Mouse (Mus musculus) midbrain, embryonic 12.5 days (tissue): Measurements from ENCODE around the gene Ap1g1. TPM values are rescaled to one million over a fixed set of nuclear protein-coding genes. Genes with fewer than 3 reads are reported as not detected.
"Not testable (repeated sequence)": the region's sequence is repeated elsewhere in the genome, so short reads cannot be mapped to it uniquely, and the experiment has no call there.

Source experiments
- ATAC-seq: fragments of 200-750 bp; cut with Nextera tagmentation; 2 replicates; pipeline ENCODE4 v1.8.0; 2017; ENCODE audit warnings: low read depth, moderate TSS enrichment, moderate library complexity; ENCODE audit not compliant: low FRiP score
- H3K27ac ChIP-seq: fragments of 300-500 bp; sonication (generic); replicated peaks from 2 replicates; pipeline ENCODE4 v1.5.1; 2016; ENCODE audit warnings: mild to moderate bottlenecking
- H3K27me3 ChIP-seq: fragments of 300-500 bp; sonication (generic); 2 replicates; pipeline ENCODE4 v1.6.1; 2016; ENCODE audit warnings: mild to moderate bottlenecking
- H3K36me3 ChIP-seq: fragments of 300-500 bp; sonication (generic); 2 replicates; pipeline ENCODE4 v1.6.1; 2016
- H3K4me1 ChIP-seq: fragments of 300-500 bp; sonication (generic); 2 replicates; pipeline ENCODE4 v1.6.1; 2016
- H3K4me2 ChIP-seq: fragments of 300-500 bp; sonication (generic); replicated peaks from 2 replicates; pipeline ENCODE4 v1.6.1; 2016; ENCODE audit warnings: mild to moderate bottlenecking, moderate library complexity
- H3K4me3 ChIP-seq: fragments of 300-500 bp; sonication (generic); 2 replicates; pipeline ENCODE4 v1.5.1; 2016; ENCODE audit warnings: mild to moderate bottlenecking
- H3K9ac ChIP-seq: fragments of 300-500 bp; sonication (generic); replicated peaks from 2 replicates; pipeline ENCODE4 v1.6.1; 2016; ENCODE audit warnings: mild to moderate bottlenecking, moderate library complexity
- H3K9me3 ChIP-seq: fragments of 300-500 bp; sonication (generic); 2 replicates; pipeline ENCODE4 v1.6.1; 2016; ENCODE audit warnings: mild to moderate bottlenecking
- WGBS: fragments of 180-500 bp; shearing (Covaris S2); methylation state at CpG from one replicate; pipeline ENCODE4 v1.1.7; 2016; 5-methylcytosine and 5-hydroxymethylcytosine counted together
- polyA plus RNA-seq: library from polyadenylated mRNA; unstranded; fragments of >200 nt; fragmentation: Nextera tagmentation; extraction: Ambion mirVana; gene quantifications from 2 replicates; pipeline ENCODE4 v1.2.1, GENCODE M21; 2016

Gene Ap1g1
- polyA plus RNA-seq, 1 experiment from 2014 or later: 67.1 TPM

GRCm38 (mm10) chr8:109868680-109869361, 90.5 kb downstream of the Ap1g1 start:
- H3K27me3 ChIP-seq: no peaks in the 10 kb centered on the region
- no peaks in the 10 kb centered on the region for H3K36me3 ChIP-seq
- ATAC-seq: peak; percentile 87
- H3K9ac ChIP-seq: peak overlapping the region; percentile 88
- under 1% methylated on average over 50 of the region's 78 CpGs for WGBS
- peak overlapping the region; percentile 90 for H3K4me2 ChIP-seq
- H3K4me1 ChIP-seq: peaks cover 7% of the 10 kb centered on the region; the same call in 1 of the 2 replicates
- peak overlapping the region; percentile 86 for H3K27ac ChIP-seq
- H3K4me3 ChIP-seq: peak overlapping the region; percentile 75
- H3K9me3 ChIP-seq: no peaks in the 10 kb centered on the region

DNA sequence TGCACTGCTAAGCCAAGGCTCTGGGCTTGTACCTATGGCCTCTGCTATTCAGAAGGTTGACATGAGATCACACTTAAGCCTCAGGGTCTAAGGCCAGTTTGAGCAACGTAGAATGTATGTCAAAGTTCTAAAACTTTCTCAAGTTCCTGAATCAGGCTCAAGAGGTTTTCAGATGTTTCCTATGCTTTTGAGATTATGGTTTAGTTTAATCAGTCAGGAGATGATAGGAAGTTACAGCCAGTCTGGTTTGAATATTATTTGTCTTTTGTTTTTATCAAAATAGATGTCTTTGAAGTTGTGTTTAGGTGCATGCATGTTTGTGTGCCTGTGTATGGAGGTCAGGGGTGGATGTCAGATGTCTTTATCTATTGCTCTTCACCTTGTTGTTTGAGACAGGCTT, 92.7 kb downstream of the Ap1g1 start:
- no peak for ATAC-seq
- no peak overlapping the region for H3K27ac ChIP-seq
- H3K27me3 ChIP-seq: no peaks in the 10 kb centered on the region
- H3K4me3 ChIP-seq: no peak overlapping the region
- H3K4me2 ChIP-seq: no peak overlapping the region
- peaks cover 7% of the 10 kb centered on the region; the same call in 1 of the 2 replicates for H3K4me1 ChIP-seq
- H3K36me3 ChIP-seq: no peaks in the 10 kb centered on the region
- H3K9me3 ChIP-seq: no peaks in the 10 kb centered on the region
- H3K9ac ChIP-seq: no peak overlapping the region
- 89% methylated on average over 1 of the region's 1 CpGs for WGBS

DNA sequence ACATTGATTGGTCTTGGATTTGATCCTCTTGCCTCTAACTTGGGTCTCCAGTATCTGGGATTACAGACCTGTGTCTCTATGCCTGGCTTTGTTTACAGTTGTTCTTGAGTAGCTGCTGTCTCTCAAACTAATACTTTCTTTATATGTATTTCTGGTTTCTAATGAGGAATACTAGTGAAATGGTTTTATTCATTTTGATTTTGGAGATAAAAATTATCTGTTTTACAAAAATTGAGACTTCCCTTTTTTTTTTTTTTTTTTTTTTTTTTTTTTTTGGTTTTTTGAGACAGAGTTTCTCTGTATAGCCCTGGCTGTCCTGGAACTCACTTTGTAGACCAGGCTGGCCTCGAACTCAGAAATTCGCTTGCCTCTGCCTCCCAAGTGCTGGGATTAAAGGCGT, 95.4 kb downstream of the Ap1g1 start:
- not testable (repeated sequence) for H3K9ac ChIP-seq, H3K4me3 ChIP-seq, H3K27ac ChIP-seq, H3K4me2 ChIP-seq, H3K27me3 ChIP-seq, H3K9me3 ChIP-seq, H3K4me1 ChIP-seq, ATAC-seq
- WGBS: 95% methylated on average over 3 of the region's 3 CpGs
- peaks cover 20% of the 10 kb centered on the region for H3K36me3 ChIP-seq

DNA sequence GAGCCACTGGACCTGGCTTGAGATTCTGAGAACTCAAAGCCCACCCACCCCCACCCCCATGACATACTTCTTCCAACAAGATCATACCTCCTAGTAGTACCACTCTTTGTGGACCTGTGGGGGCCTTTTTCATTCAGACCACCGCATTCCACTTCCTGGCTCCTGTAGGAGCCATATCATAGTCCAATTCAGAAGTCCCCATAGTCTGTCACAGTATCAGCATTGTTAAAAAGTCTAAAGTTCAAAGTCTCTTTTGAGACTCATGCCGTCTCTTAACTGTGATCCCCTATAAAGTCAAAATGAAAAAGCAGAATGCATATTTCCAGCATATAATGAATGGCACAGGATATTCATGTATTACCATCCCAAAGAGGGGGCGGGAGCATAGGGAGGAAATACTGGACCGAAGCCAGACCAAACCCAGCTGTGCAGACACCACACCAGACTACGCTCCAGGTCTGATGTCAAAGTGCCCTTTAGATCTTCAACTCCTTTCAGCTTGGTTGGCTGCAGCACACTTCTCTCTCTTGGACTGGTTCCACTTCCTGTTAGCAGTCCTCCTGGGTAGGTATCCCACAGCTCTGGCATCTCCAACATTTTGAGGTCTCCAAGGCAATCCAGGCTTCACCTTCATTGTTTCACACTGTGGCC, 101.8 kb downstream of the Ap1g1 start:
- Histone ChIP-seq H3K4me1 (no peaks in the 10 kb centered on the region), H3K9me3 (no peaks in the 10 kb centered on the region), H3K27me3 (no peaks in the 10 kb centered on the region), H3K9ac (no peak overlapping the region), H3K36me3 (peaks cover 31% of the 10 kb centered on the region), H3K4me3 (no peak overlapping the region), H3K27ac (no peak overlapping the region), H3K4me2 (no peak overlapping the region)
- WGBS: 93% methylated on average over 5 of the region's 5 CpGs
- ATAC-seq: no peak

GRCm38 (mm10) chr8:109885294-109885693, 106.9 kb downstream of the Ap1g1 start:
- Histone ChIP-seq H3K4me2 (no peak overlapping the region), H3K4me1 (no peaks in the 10 kb centered on the region), H3K27ac (no peak overlapping the region), H3K9me3 (no peaks in the 10 kb centered on the region), H3K4me3 (no peak overlapping the region), H3K36me3 (peaks cover 28% of the 10 kb centered on the region), H3K27me3 (no peaks in the 10 kb centered on the region), H3K9ac (no peak overlapping the region)
- ATAC-seq: no peak

GRCm38 (mm10) chr8:109889211-109889610, 110.9 kb downstream of the Ap1g1 start:
- 100% methylated on average over 1 of the region's 1 CpGs for WGBS
- Histone ChIP-seq H3K27me3 (no peaks in the 10 kb centered on the region), H3K9me3 (no peaks in the 10 kb centered on the region), H3K27ac (no peak overlapping the region), H3K4me3 (no peak overlapping the region), H3K4me1 (no peaks in the 10 kb centered on the region), H3K9ac (no peak overlapping the region), H3K36me3 (peaks cover 35% of the 10 kb centered on the region), H3K4me2 (no peak overlapping the region)
- ATAC-seq: no peak

- no peak overlapping the region for H3K4me3 ChIP-seq
- H3K9ac ChIP-seq: no peak overlapping the region
- 94% methylated on average over 3 of the region's 3 CpGs for WGBS
- no peak for ATAC-seq
- H3K4me1 ChIP-seq: no peaks in the 10 kb centered on the region
- H3K27ac ChIP-seq: no peak overlapping the region
- peaks cover 40% of the 10 kb centered on the region for H3K36me3 ChIP-seq
- no peaks in the 10 kb centered on the region for H3K9me3 ChIP-seq
- no peaks in the 10 kb centered on the region for H3K27me3 ChIP-seq
- no peak overlapping the region for H3K4me2 ChIP-seq
These were observed 112.6 kb downstream of the Ap1g1 start for GRCm38 (mm10) chr8:109890794-109891585.

- H3K36me3 ChIP-seq: peaks cover 27% of the 10 kb centered on the region
- no peak overlapping the region for H3K27ac ChIP-seq
- no peak overlapping the region for H3K9ac ChIP-seq
- no peaks in the 10 kb centered on the region for H3K27me3 ChIP-seq
- H3K9me3 ChIP-seq: no peaks in the 10 kb centered on the region
- H3K4me2 ChIP-seq: no peak overlapping the region
- 95% methylated on average over 1 of the region's 1 CpGs for WGBS
- H3K4me1 ChIP-seq: no peaks in the 10 kb centered on the region
- H3K4me3 ChIP-seq: no peak overlapping the region
- ATAC-seq: no peak
These were observed 116.3 kb downstream of the Ap1g1 start for GRCm38 (mm10) chr8:109894636-109895035.

GRCm38 (mm10) chr8:109895355-109895754, 117.0 kb downstream of the Ap1g1 start:
- no peaks in the 10 kb centered on the region for H3K9me3 ChIP-seq
- peaks cover 21% of the 10 kb centered on the region; the same call in 1 of the 2 replicates for H3K36me3 ChIP-seq
- H3K9ac ChIP-seq: no peak overlapping the region
- no peak overlapping the region for H3K27ac ChIP-seq
- 96% methylated on average over 12 of the region's 12 CpGs for WGBS
- H3K27me3 ChIP-seq: no peaks in the 10 kb centered on the region
- no peak overlapping the region for H3K4me2 ChIP-seq
- ATAC-seq: no peak
- no peaks in the 10 kb centered on the region for H3K4me1 ChIP-seq
- H3K4me3 ChIP-seq: no peak overlapping the region

- Histone ChIP-seq H3K9me3 (no peaks in the 10 kb centered on the region), H3K27me3 (no peaks in the 10 kb centered on the region), H3K4me1 (no peaks in the 10 kb centered on the region), H3K4me3 (no peak overlapping the region), H3K27ac (no peak overlapping the region), H3K9ac (no peak overlapping the region), H3K4me2 (no peak overlapping the region), H3K36me3 (peaks cover 11% of the 10 kb centered on the region)
- no peak for ATAC-seq
These were observed 124.0 kb downstream of the Ap1g1 start for GRCm38 (mm10) chr8:109902379-109902778.

- Histone ChIP-seq H3K9ac (no peak overlapping the region), H3K4me3 (no peak overlapping the region), H3K27ac (no peak overlapping the region), H3K27me3 (no peaks in the 10 kb centered on the region), H3K4me1 (no peaks in the 10 kb centered on the region), H3K36me3 (peaks cover 26% of the 10 kb centered on the region), H3K9me3 (no peaks in the 10 kb centered on the region), H3K4me2 (no peak overlapping the region)
- 90% methylated on average over 10 of the region's 10 CpGs for WGBS
- no peak for ATAC-seq
These were observed 125.6 kb downstream of the Ap1g1 start for GRCm38 (mm10) chr8:109903909-109904469.
